In genomic region chr11:116825230-116825629, GRCm38 (mm10) we compare ENCODE assay signal across 9 mouse cellular contexts. TPM values are rescaled to one million over a fixed set of nuclear protein-coding genes. Genes with fewer than 3 reads are reported as not detected.
DNase-seq lines count a peak whose midpoint lies in the region; ATAC-seq lines count a peak whose summit lies in the region.
"Had no signal": no experiment of that assay in that cellular context is flagged by ENCODE, and none has a peak within 500 bp of the region (broad histone marks: within the 10 kb centered on the region; RNA-seq: fewer than 3 reads in every experiment).

No protein-coding gene starts in this region.

- no peaks in the 10 kb centered on the region for H3K9me3 ChIP-seq in forebrain, embryonic 13.5 days (replicated peaks)
- H3K9me3 ChIP-seq in forebrain, embryonic 16.5 days (ENCODE audit: control insufficient read depth, low read length), result no peaks in the 10 kb centered on the region
- no peaks in the 10 kb centered on the region for H3K9me3 ChIP-seq in lung, embryonic 16.5 days (ENCODE audit: control insufficient read depth, low read length)
- H3K9me3 ChIP-seq in hindbrain, embryonic 16.5 days (ENCODE audit: control insufficient read depth, low read length), result no peaks in the 10 kb centered on the region
- no peaks in the 10 kb centered on the region for H3K9me3 ChIP-seq in neural tube, embryonic 15.5 days (replicated peaks)

- H3K4me2 ChIP-seq in forebrain, embryonic 13.5 days, result 0 out of 2 replicates have a peak overlapping the region, but pooled peaks have one; percentile 5
- no peak overlapping the region for H3K4me2 ChIP-seq in forebrain, embryonic 16.5 days (ENCODE audit: low read length)
- no peak overlapping the region for H3K4me2 ChIP-seq in lung, embryonic 16.5 days (ENCODE audit: low read depth, low read length)
- H3K4me2 ChIP-seq in hindbrain, embryonic 16.5 days (ENCODE audit: low read length), result peak overlapping the region; percentile 8
- peak overlapping the region; percentile 90 for H3K4me2 ChIP-seq in neural tube, embryonic 15.5 days

- H3K36me3 ChIP-seq in forebrain, embryonic 13.5 days (ENCODE audit: poor library complexity, severe bottlenecking), result no peaks in the 10 kb centered on the region
- no peaks in the 10 kb centered on the region for H3K36me3 ChIP-seq in forebrain, embryonic 16.5 days (ENCODE audit: control insufficient read depth, insufficient read depth)
- no peaks in the 10 kb centered on the region for H3K36me3 ChIP-seq in lung, embryonic 16.5 days (ENCODE audit: control insufficient read depth, insufficient read depth, low read length)
- H3K36me3 ChIP-seq in hindbrain, embryonic 16.5 days (ENCODE audit: control insufficient read depth, insufficient read depth, low read length), result no peaks in the 10 kb centered on the region
- no peaks in the 10 kb centered on the region for H3K36me3 ChIP-seq in neural tube, embryonic 15.5 days

- 47% methylated on average over 5 of the region's 5 CpGs for WGBS in forebrain, embryonic 13.5 days
- 49% methylated on average over 5 of the region's 5 CpGs for WGBS in forebrain, embryonic 16.5 days
- WGBS in lung, embryonic 16.5 days, result 79% methylated on average over 3 of the region's 5 CpGs
- 30% methylated on average over 5 of the region's 5 CpGs for WGBS in hindbrain, embryonic 16.5 days
- WGBS in neural tube, embryonic 15.5 days, result 22% methylated on average over 4 of the region's 5 CpGs

- H3K4me1 ChIP-seq in forebrain, embryonic 13.5 days, result peaks cover 39% of the 10 kb centered on the region
- peaks cover 18% of the 10 kb centered on the region for H3K4me1 ChIP-seq in forebrain, embryonic 16.5 days (replicated peaks; ENCODE audit: control insufficient read depth, insufficient read depth, low read length)
- peaks cover 40% of the 10 kb centered on the region for H3K4me1 ChIP-seq in lung, embryonic 16.5 days (replicated peaks; ENCODE audit: control insufficient read depth, insufficient read depth, low read length)
- H3K4me1 ChIP-seq in hindbrain, embryonic 16.5 days (ENCODE audit: control insufficient read depth, insufficient read depth, low read depth, low read length), result peaks cover 18% of the 10 kb centered on the region
- H3K4me1 ChIP-seq in neural tube, embryonic 15.5 days, result peaks cover 55% of the 10 kb centered on the region

- H3K4me3 ChIP-seq in forebrain, embryonic 13.5 days, result no peak overlapping the region
- no peak overlapping the region for H3K4me3 ChIP-seq in forebrain, embryonic 16.5 days (replicated peaks; ENCODE audit: low read length)
- no peak overlapping the region for H3K4me3 ChIP-seq in lung, embryonic 16.5 days (ENCODE audit: low read length)
- no peak overlapping the region for H3K4me3 ChIP-seq in hindbrain, embryonic 16.5 days (ENCODE audit: low read length)
- H3K4me3 ChIP-seq in neural tube, embryonic 15.5 days (replicated peaks), result peak overlapping the region; percentile 69

- H3K27ac ChIP-seq in forebrain, embryonic 13.5 days, result no peak overlapping the region
- H3K27ac ChIP-seq in forebrain, embryonic 16.5 days (ENCODE audit: low read length), result no peak overlapping the region
- H3K27ac ChIP-seq in lung, embryonic 16.5 days (ENCODE audit: low read length), result 0 out of 2 replicates have a peak overlapping the region, but pooled peaks have one; percentile 1
- no peak overlapping the region for H3K27ac ChIP-seq in hindbrain, embryonic 16.5 days (ENCODE audit: low read depth, low read length)
- H3K27ac ChIP-seq in neural tube, embryonic 15.5 days (replicated peaks), result peak overlapping the region; percentile 14; the same call in 1 of the 2 replicates

- H3K27me3 ChIP-seq in forebrain, embryonic 13.5 days, result no peaks in the 10 kb centered on the region; the same call in 1 of the 2 replicates
- no peaks in the 10 kb centered on the region for H3K27me3 ChIP-seq in forebrain, embryonic 16.5 days (replicated peaks; ENCODE audit: control insufficient read depth, insufficient read depth, low read length)
- H3K27me3 ChIP-seq in lung, embryonic 16.5 days (ENCODE audit: control insufficient read depth, insufficient read depth, low read depth, low read length), result no peaks in the 10 kb centered on the region
- H3K27me3 ChIP-seq in hindbrain, embryonic 16.5 days (replicated peaks; ENCODE audit: control insufficient read depth, insufficient read depth, low read length), result no peaks in the 10 kb centered on the region
- no peaks in the 10 kb centered on the region for H3K27me3 ChIP-seq in neural tube, embryonic 15.5 days (replicated peaks)

- DNase-seq in lung, postnatal 4 days, result no peak
- no peak for DNase-seq in right cerebral cortex, postnatal 36 days (ENCODE audit: low spot score in 2 of 2)
- no peak for DNase-seq in layer of hippocampus, postnatal 10 days (ENCODE audit: low spot score in 2 of 2)
- DNase-seq: thymus, postnatal 36 days had no signal

- no peak overlapping the region for H3K9ac ChIP-seq in forebrain, embryonic 13.5 days
- no peak overlapping the region for H3K9ac ChIP-seq in forebrain, embryonic 16.5 days (replicated peaks; ENCODE audit: low read depth, low read length)
- H3K9ac ChIP-seq in lung, embryonic 16.5 days (ENCODE audit: low read length), result no peak overlapping the region
- no peak overlapping the region for H3K9ac ChIP-seq in hindbrain, embryonic 16.5 days (ENCODE audit: low read depth, low read length)
- peak overlapping the region; percentile 23; the same call in 1 of the 2 replicates for H3K9ac ChIP-seq in neural tube, embryonic 15.5 days (replicated peaks)

- no peak for ATAC-seq in forebrain, embryonic 13.5 days
- ATAC-seq in forebrain, embryonic 16.5 days, result no peak
- no peak for ATAC-seq in lung, embryonic 16.5 days (ENCODE audit: low read depth)
- ATAC-seq in hindbrain, embryonic 16.5 days, result no peak
- ATAC-seq in neural tube, embryonic 15.5 days (ENCODE audit: low FRiP score), result no peak

RNA-seq across cellular contexts. Expression of gene Mxra7, which starts 2.6 kb away (rescaled TPM):
- 14.4 and 14.8 TPM in 2 replicates for polyA plus RNA-seq in forebrain, embryonic 13.5 days (2015; fragmentation: Nextera tagmentation; extraction: Ambion mirVana)
- polyA plus RNA-seq in forebrain, embryonic 16.5 days (2015; fragmentation: Nextera tagmentation; extraction: Ambion mirVana), result 6.3 and 7.8 TPM in 2 replicates
- polyA plus RNA-seq in lung, embryonic 16.5 days (2015; fragmentation: Nextera tagmentation; extraction: Ambion mirVana), result 14.2 and 15.3 TPM in 2 replicates
- 33.7 and 37.7 TPM in 2 replicates for polyA plus RNA-seq in hindbrain, embryonic 16.5 days (2015; fragmentation: Nextera tagmentation; extraction: Ambion mirVana)
- polyA plus RNA-seq in neural tube, embryonic 15.5 days (2015; fragmentation: Nextera tagmentation; extraction: Ambion mirVana), result 38.2 and 43.2 TPM in 2 replicates
- total RNA-seq in layer of hippocampus, postnatal 10 days (2021), result 10 to 100 TPM; 23.3 to 27.6 TPM

RNA-seq across cellular contexts. Expression of gene Mettl23, which starts 17.8 kb away (rescaled TPM):
- 83.6 and 85.7 TPM in 2 replicates for polyA plus RNA-seq in forebrain, embryonic 13.5 days (2015; fragmentation: Nextera tagmentation; extraction: Ambion mirVana)
- 80.4 and 88.5 TPM in 2 replicates for polyA plus RNA-seq in forebrain, embryonic 16.5 days (2015; fragmentation: Nextera tagmentation; extraction: Ambion mirVana)
- 53.5 and 59.9 TPM in 2 replicates for polyA plus RNA-seq in lung, embryonic 16.5 days (2015; fragmentation: Nextera tagmentation; extraction: Ambion mirVana)
- 62.6 and 62.8 TPM in 2 replicates for polyA plus RNA-seq in hindbrain, embryonic 16.5 days (2015; fragmentation: Nextera tagmentation; extraction: Ambion mirVana)
- 64.7 and 66.7 TPM in 2 replicates for polyA plus RNA-seq in neural tube, embryonic 15.5 days (2015; fragmentation: Nextera tagmentation; extraction: Ambion mirVana)
- total RNA-seq in layer of hippocampus, postnatal 10 days (2021), result 10 to 100 TPM; 32.5 to 33.7 TPM

RNA-seq across cellular contexts. Expression of gene Jmjd6, which starts 18.0 kb away (rescaled TPM):
- 77.7 and 78.0 TPM in 2 replicates for polyA plus RNA-seq in forebrain, embryonic 13.5 days (2015; fragmentation: Nextera tagmentation; extraction: Ambion mirVana)
- 71.2 and 72.5 TPM in 2 replicates for polyA plus RNA-seq in forebrain, embryonic 16.5 days (2015; fragmentation: Nextera tagmentation; extraction: Ambion mirVana)
- 59.5 and 60.8 TPM in 2 replicates for polyA plus RNA-seq in lung, embryonic 16.5 days (2015; fragmentation: Nextera tagmentation; extraction: Ambion mirVana)
- polyA plus RNA-seq in hindbrain, embryonic 16.5 days (2015; fragmentation: Nextera tagmentation; extraction: Ambion mirVana), result 67.2 and 70.2 TPM in 2 replicates
- polyA plus RNA-seq in neural tube, embryonic 15.5 days (2015; fragmentation: Nextera tagmentation; extraction: Ambion mirVana), result 63.2 and 68.6 TPM in 2 replicates
- 10 to 100 TPM; 30.4 to 31.4 TPM for total RNA-seq in layer of hippocampus, postnatal 10 days (2021)

RNA-seq across cellular contexts. Expression of gene Mfsd11, which starts 27.0 kb away (rescaled TPM):
- 38.0 and 39.4 TPM in 2 replicates for polyA plus RNA-seq in forebrain, embryonic 13.5 days (2015; fragmentation: Nextera tagmentation; extraction: Ambion mirVana)
- 46.3 and 55.8 TPM in 2 replicates for polyA plus RNA-seq in forebrain, embryonic 16.5 days (2015; fragmentation: Nextera tagmentation; extraction: Ambion mirVana)
- polyA plus RNA-seq in lung, embryonic 16.5 days (2015; fragmentation: Nextera tagmentation; extraction: Ambion mirVana), result 36.0 and 36.6 TPM in 2 replicates
- polyA plus RNA-seq in hindbrain, embryonic 16.5 days (2015; fragmentation: Nextera tagmentation; extraction: Ambion mirVana), result 52.1 and 52.7 TPM in 2 replicates
- polyA plus RNA-seq in neural tube, embryonic 15.5 days (2015; fragmentation: Nextera tagmentation; extraction: Ambion mirVana), result 43.5 and 51.6 TPM in 2 replicates
- 10 to 100 TPM; 42.6 to 43.3 TPM for total RNA-seq in layer of hippocampus, postnatal 10 days (2021)

RNA-seq across cellular contexts. Expression of gene Srsf2, which starts 27.7 kb away (rescaled TPM):
- polyA plus RNA-seq in forebrain, embryonic 13.5 days (2015; fragmentation: Nextera tagmentation; extraction: Ambion mirVana), result 750 and 773 TPM in 2 replicates
- 649 and 700 TPM in 2 replicates for polyA plus RNA-seq in forebrain, embryonic 16.5 days (2015; fragmentation: Nextera tagmentation; extraction: Ambion mirVana)
- 661 and 761 TPM in 2 replicates for polyA plus RNA-seq in lung, embryonic 16.5 days (2015; fragmentation: Nextera tagmentation; extraction: Ambion mirVana)
- polyA plus RNA-seq in hindbrain, embryonic 16.5 days (2015; fragmentation: Nextera tagmentation; extraction: Ambion mirVana), result 469 and 518 TPM in 2 replicates
- 514 and 555 TPM in 2 replicates for polyA plus RNA-seq in neural tube, embryonic 15.5 days (2015; fragmentation: Nextera tagmentation; extraction: Ambion mirVana)
- total RNA-seq in layer of hippocampus, postnatal 10 days (2021), result 100 to 1,000 TPM; 217 to 239 TPM

Comparison
In these comparisons a context has a peak if more than half of its experiments do, and no peak if none do; other contexts are left out.
1. H3K4me2 ChIP-seq: peak in forebrain, embryonic 13.5 days (single experiment), hindbrain, embryonic 16.5 days (single experiment) and neural tube, embryonic 15.5 days (single experiment); none in forebrain, embryonic 16.5 days (single experiment) and lung, embryonic 16.5 days (single experiment).
2. H3K27ac ChIP-seq: peak in lung, embryonic 16.5 days (single experiment) and neural tube, embryonic 15.5 days (single experiment); none in forebrain, embryonic 13.5 days (single experiment), forebrain, embryonic 16.5 days (single experiment) and hindbrain, embryonic 16.5 days (single experiment).